Mouse (Mus musculus) hindbrain, embryonic 11.5 days (tissue): ENCODE data around the gene Ick. TPM values are rescaled to one million over a fixed set of nuclear protein-coding genes. Genes with fewer than 3 reads are reported as not detected.
A peak's percentile ranks its signal among the peaks of the same experiment; 100 is the strongest.
"Not testable (repeated sequence)": the region's sequence is repeated elsewhere in the genome, so short reads cannot be mapped to it uniquely, and the experiment has no call there.

ENCODE experiments used
- ATAC-seq: fragments of 200-750 bp; cut with Nextera tagmentation; 2 replicates; pipeline ENCODE4 v1.8.0; 2017; ENCODE audit warnings: mild to moderate bottlenecking, moderate TSS enrichment, moderate library complexity; ENCODE audit not compliant: low FRiP score
- DNase-seq: peaks from one replicate; pipeline ENCODE4 v3.0.0-alpha.2; 2015; ENCODE audit warnings: low spot score
- H3K27ac ChIP-seq: fragments of 300-500 bp; sonication (generic); 2 replicates; pipeline ENCODE4 v1.5.1; 2014; ENCODE audit warnings: mild to moderate bottlenecking, low read depth, low read length
- H3K27me3 ChIP-seq: fragments of 300-500 bp; sonication (generic); 2 replicates; pipeline ENCODE4 v1.6.1; 2014; ENCODE audit warnings: mild to moderate bottlenecking, low read length, moderate library complexity, mixed read lengths; ENCODE audit not compliant: control insufficient read depth, insufficient read depth
- H3K36me3 ChIP-seq: fragments of 300-500 bp; sonication (generic); 2 replicates; pipeline ENCODE4 v1.6.1; 2014; ENCODE audit warnings: mild to moderate bottlenecking, low read length, moderate library complexity, mixed read lengths; ENCODE audit not compliant: control insufficient read depth, insufficient read depth
- H3K4me1 ChIP-seq: fragments of 300-500 bp; sonication (generic); replicated peaks from 2 replicates; pipeline ENCODE4 v1.6.1; 2014; ENCODE audit warnings: low read length, mixed read lengths; ENCODE audit not compliant: control insufficient read depth, insufficient read depth
- H3K4me2 ChIP-seq: fragments of 300-500 bp; sonication (generic); replicated peaks from 2 replicates; pipeline ENCODE4 v1.6.1; 2014; ENCODE audit warnings: mild to moderate bottlenecking, low read depth, low read length
- H3K4me3 ChIP-seq: fragments of 300-500 bp; sonication (generic); 2 replicates; pipeline ENCODE4 v1.5.1; 2014; ENCODE audit warnings: low read depth, low read length
- H3K9ac ChIP-seq: fragments of 300-500 bp; sonication (generic); 2 replicates; pipeline ENCODE4 v1.6.1; 2014; ENCODE audit warnings: low read depth, low read length
- H3K9me3 ChIP-seq: fragments of 300-500 bp; sonication (generic); 2 replicates; pipeline ENCODE4 v1.6.1; 2016; ENCODE audit warnings: low read length; ENCODE audit not compliant: control insufficient read depth
- WGBS: fragments of 180-500 bp; shearing (Covaris S2); extraction: QIAGEN DNeasy Blood & Tissue Kit; methylation state at CpG from one replicate; pipeline ENCODE4 v1.1.7; 2014; 5-methylcytosine and 5-hydroxymethylcytosine counted together
- polyA plus RNA-seq: library from polyadenylated mRNA; unstranded; fragments of >200 nt; fragmentation: Nextera tagmentation; extraction: Ambion mirVana; gene quantifications from 2 replicates; pipeline ENCODE4 v1.2.1, GENCODE M21; 2014

The Ick gene
- polyA plus RNA-seq, result 36.4 and 39.3 TPM in 2 replicates

GRCm38 (mm10) chr9:78108796-78109239 is at the start of gene Ick, which contains the start of gene Fbxo9:
TSS of gene Ick (plus strand) at chr9:78109192.
TSS of gene Fbxo9 (minus strand) at chr9:78109065.
- Histone ChIP-seq H3K27ac (peak within 1 kb of the TSS; percentile 79), H3K4me2 (peak within 1 kb of the TSS; percentile 80), H3K9me3 (no peaks in the 10 kb centered on the region), H3K36me3 (no peaks in the 10 kb centered on the region), H3K4me1 (no peaks in the 10 kb centered on the region), H3K9ac (peak within 1 kb of the TSS; percentile 85), H3K4me3 (peak within 1 kb of the TSS; percentile 75), H3K27me3 (no peaks in the 10 kb centered on the region)
- DNase-seq (peak; percentile 94), ATAC-seq (peak; percentile 93)
- 0% methylated on average over 20 of the region's 20 CpGs for WGBS

GRCm38 (mm10) chr9:78059525-78060120 is 49.4 kb upstream of the Ick start:
- Histone ChIP-seq H3K9me3 (no peaks in the 10 kb centered on the region), H3K27me3 (no peaks in the 10 kb centered on the region), H3K4me1 (no peaks in the 10 kb centered on the region), H3K27ac (no peak overlapping the region), H3K36me3 (no peaks in the 10 kb centered on the region), H3K9ac (no peak overlapping the region), H3K4me3 (no peak overlapping the region), H3K4me2 (no peak overlapping the region)
- no peak for ATAC-seq
- DNase-seq, result no peak
- WGBS, result 83% methylated on average over 16 of the region's 16 CpGs

- H3K4me1 ChIP-seq, result no peaks in the 10 kb centered on the region
- H3K4me2 ChIP-seq, result no peak overlapping the region
- no peak overlapping the region for H3K27ac ChIP-seq
- ATAC-seq (no peak), DNase-seq (no peak)
- no peak overlapping the region for H3K4me3 ChIP-seq
- whole genome bisulfite sequencing, result 73% methylated on average over 9 of the region's 9 CpGs
- no peaks in the 10 kb centered on the region for H3K36me3 ChIP-seq
- H3K27me3 ChIP-seq, result no peaks in the 10 kb centered on the region
- H3K9me3 ChIP-seq, result no peaks in the 10 kb centered on the region
- H3K9ac ChIP-seq, result no peak overlapping the region
Observed at GRCm38 (mm10) chr9:78062392-78062791, 46.6 kb upstream of the Ick start.

DNA sequence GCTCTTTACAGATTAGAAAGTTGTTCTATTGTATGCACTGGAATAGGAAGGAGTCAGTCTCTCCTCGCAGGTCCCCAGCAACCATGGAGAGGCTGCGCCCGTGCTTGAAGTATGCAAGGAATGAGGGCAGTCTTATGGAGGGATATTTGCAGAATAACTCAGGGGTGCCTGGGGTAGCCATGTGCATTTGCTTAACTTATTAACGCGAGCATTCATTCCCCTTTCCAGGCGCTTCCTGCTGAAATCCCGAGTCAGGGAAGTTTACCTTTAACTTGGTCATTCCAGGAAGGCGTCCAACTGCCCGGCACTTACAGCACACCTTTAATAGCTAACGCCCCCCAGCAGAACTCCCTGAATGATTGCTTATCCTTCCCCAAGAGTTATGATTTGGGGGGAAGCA is 44.9 kb upstream of the Ick start:
- H3K9me3 ChIP-seq, result no peaks in the 10 kb centered on the region
- H3K27ac ChIP-seq, result no peak overlapping the region
- no peak overlapping the region for H3K4me2 ChIP-seq
- ATAC-seq (no peak), DNase-seq (no peak)
- no peak overlapping the region for H3K9ac ChIP-seq
- no peaks in the 10 kb centered on the region for H3K27me3 ChIP-seq
- H3K4me3 ChIP-seq, result no peak overlapping the region
- no peaks in the 10 kb centered on the region for H3K4me1 ChIP-seq
- H3K36me3 ChIP-seq, result no peaks in the 10 kb centered on the region
- 65% methylated on average over 10 of the region's 10 CpGs for WGBS

DNA sequence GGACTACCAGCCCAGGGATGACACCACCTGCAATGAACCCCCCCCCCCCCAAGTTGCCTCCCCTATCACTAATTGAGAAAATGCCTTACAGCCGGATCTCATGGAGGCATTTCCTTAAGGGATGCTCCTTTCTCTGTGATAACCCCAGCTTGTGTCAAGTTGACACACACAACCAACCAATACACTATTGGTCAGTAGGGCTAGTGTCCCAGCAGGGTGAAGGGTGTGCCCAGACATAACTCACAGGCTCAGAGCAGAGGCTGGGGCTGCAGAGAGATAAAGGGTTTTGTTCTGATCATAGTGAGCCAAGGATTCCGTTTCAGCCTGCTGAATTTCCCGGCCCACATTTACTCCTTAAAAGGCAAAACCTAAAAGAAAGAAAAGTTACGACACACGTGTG is 38.5 kb upstream of the Ick start:
- DNase-seq, result no peak
- no peak for ATAC-seq
- 81% methylated on average over 5 of the region's 5 CpGs for WGBS
- Histone ChIP-seq H3K9ac (no peak overlapping the region), H3K27me3 (no peaks in the 10 kb centered on the region), H3K4me2 (no peak overlapping the region), H3K27ac (no peak overlapping the region), H3K9me3 (no peaks in the 10 kb centered on the region), H3K36me3 (no peaks in the 10 kb centered on the region), H3K4me1 (no peaks in the 10 kb centered on the region), H3K4me3 (no peak overlapping the region)

- no peaks in the 10 kb centered on the region for H3K9me3 ChIP-seq
- no peak overlapping the region for H3K4me2 ChIP-seq
- no peak for DNase-seq
- H3K36me3 ChIP-seq, result no peaks in the 10 kb centered on the region
- no peaks in the 10 kb centered on the region for H3K4me1 ChIP-seq
- no peak overlapping the region for H3K4me3 ChIP-seq
- H3K9ac ChIP-seq, result no peak overlapping the region
- ATAC-seq, result no peak
- H3K27me3 ChIP-seq, result no peaks in the 10 kb centered on the region
- WGBS, result 89% methylated on average over 4 of the region's 4 CpGs
- no peak overlapping the region for H3K27ac ChIP-seq
Observed at GRCm38 (mm10) chr9:78071626-78072025, 37.4 kb upstream of the Ick start.

DNA sequence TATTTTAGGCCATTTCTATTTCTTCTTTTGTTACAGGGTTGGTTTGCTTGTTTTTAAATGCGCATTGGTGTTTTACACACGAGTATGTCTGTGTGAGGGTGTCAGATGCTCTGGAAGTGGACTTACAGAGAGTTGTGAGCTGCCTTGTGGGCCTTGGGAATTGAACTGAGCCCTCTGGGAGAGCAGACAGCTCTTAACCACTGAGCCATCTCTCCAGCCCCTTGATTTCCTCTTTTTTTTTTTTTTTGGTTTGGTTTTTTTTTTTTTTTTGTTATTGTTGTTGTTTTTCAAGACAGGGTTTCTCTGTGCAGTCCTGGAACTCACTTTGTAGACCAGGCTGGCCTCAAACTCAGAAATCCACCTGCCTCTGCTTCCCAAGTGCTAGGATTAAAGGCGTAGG is 35.7 kb upstream of the Ick start:
- ATAC-seq, H3K27me3 ChIP-seq, H3K36me3 ChIP-seq, H3K9me3 ChIP-seq, H3K9ac ChIP-seq, H3K4me1 ChIP-seq, H3K4me3 ChIP-seq, DNase-seq, H3K4me2 ChIP-seq, H3K27ac ChIP-seq: not testable (repeated sequence)
- WGBS, result 85% methylated on average over 3 of the region's 3 CpGs

GRCm38 (mm10) chr9:78073713-78074340 is 35.2 kb upstream of the Ick start:
- Histone ChIP-seq H3K9ac (no peak overlapping the region), H3K9me3 (no peaks in the 10 kb centered on the region), H3K27ac (no peak overlapping the region), H3K27me3 (no peaks in the 10 kb centered on the region), H3K4me1 (no peaks in the 10 kb centered on the region), H3K4me3 (no peak overlapping the region), H3K36me3 (no peaks in the 10 kb centered on the region), H3K4me2 (no peak overlapping the region)
- ATAC-seq (no peak), DNase-seq (no peak)
- WGBS, result 93% methylated on average over 13 of the region's 13 CpGs

GRCm38 (mm10) chr9:78075256-78075655 is 33.7 kb upstream of the Ick start:
- Histone ChIP-seq H3K4me1 (no peaks in the 10 kb centered on the region), H3K4me3 (no peak overlapping the region), H3K9ac (no peak overlapping the region), H3K36me3 (no peaks in the 10 kb centered on the region), H3K27me3 (no peaks in the 10 kb centered on the region), H3K4me2 (no peak overlapping the region), H3K27ac (no peak overlapping the region), H3K9me3 (no peaks in the 10 kb centered on the region)
- ATAC-seq (no peak), DNase-seq (no peak)
- WGBS, result 85% methylated on average over 3 of the region's 3 CpGs
